Mouse (Mus musculus) spleen, adult 2 months (tissue): ENCODE data around the gene Dnah6.

Source experiments
- CTCF ChIP-seq: fragments of 200-500 bp; IDR thresholded peaks from 2 replicates; pipeline ENCODE4 v1.5.1; 2011; ENCODE audit warnings: mild to moderate bottlenecking, inconsistent platforms; ENCODE audit not compliant: insufficient read depth, insufficient read length, insufficient replicate concordance; ENCODE audit errors: extremely low read depth
- POLR2A ChIP-seq: fragments of 200-500 bp; IDR thresholded peaks from 2 replicates; pipeline ENCODE4 v1.6.1; 2011; ENCODE audit warnings: low read depth, low read length, inconsistent platforms

- TF ChIP-seq CTCF (no peak), POLR2A (no peak)
Observed at GRCm38 (mm10) chr6:72993688-72994082, 227.8 kb downstream of the Dnah6 start.
